Mouse (Mus musculus) midbrain, embryonic 14.5 days (tissue): Measurements from ENCODE around the gene Inpp4b. TPM values are rescaled to one million over a fixed set of nuclear protein-coding genes. Genes with fewer than 3 reads are reported as not detected.

Experiments used
- ATAC-seq: fragments of 200-750 bp; cut with Nextera tagmentation; 2 replicates; pipeline ENCODE4 v1.8.0; 2017; ENCODE audit warnings: moderate number of reproducible peaks, moderate library complexity; ENCODE audit not compliant: low FRiP score, low TSS enrichment
- DNase-seq: peaks from one replicate; pipeline ENCODE4 v3.0.0-alpha.2; 2015
- H3K27ac ChIP-seq: fragments of 300-500 bp; sonication (generic); replicated peaks from 2 replicates; pipeline ENCODE4 v1.5.1; 2014; ENCODE audit warnings: mild to moderate bottlenecking, low read depth, low read length, moderate library complexity
- H3K27me3 ChIP-seq: fragments of 300-500 bp; sonication (generic); 2 replicates; pipeline ENCODE4 v1.6.1; 2014; ENCODE audit warnings: low read length, control low read depth, mixed read lengths; ENCODE audit not compliant: control insufficient read depth, insufficient read depth
- H3K36me3 ChIP-seq: fragments of 300-500 bp; sonication (generic); 2 replicates; pipeline ENCODE4 v1.6.1; 2014; ENCODE audit warnings: low read length, control low read depth; ENCODE audit not compliant: control insufficient read depth, insufficient read depth
- H3K4me1 ChIP-seq: fragments of 300-500 bp; sonication (generic); 2 replicates; pipeline ENCODE4 v1.6.1; 2014; ENCODE audit warnings: mild to moderate bottlenecking, antibody characterized with exemption, low read length, control low read depth; ENCODE audit not compliant: control insufficient read depth, insufficient read depth
- H3K4me2 ChIP-seq: fragments of 300-500 bp; sonication (generic); 2 replicates; pipeline ENCODE4 v1.6.1; 2014; ENCODE audit warnings: mild to moderate bottlenecking, low read length, moderate library complexity
- H3K4me3 ChIP-seq: fragments of 300-500 bp; sonication (generic); replicated peaks from 2 replicates; pipeline ENCODE4 v1.5.1; 2014; ENCODE audit warnings: low read depth, low read length
- H3K9ac ChIP-seq: fragments of 300-500 bp; sonication (generic); replicated peaks from 2 replicates; pipeline ENCODE4 v1.6.1; 2014; ENCODE audit warnings: mild to moderate bottlenecking, low read length, moderate library complexity
- H3K9me3 ChIP-seq: fragments of 300-500 bp; sonication (generic); 2 replicates; pipeline ENCODE4 v1.6.1; 2016; ENCODE audit warnings: low read length, control low read depth, mixed read lengths; ENCODE audit not compliant: control insufficient read depth
- WGBS: fragments of 180-500 bp; shearing (Covaris S2); extraction: QIAGEN DNeasy Blood & Tissue Kit; methylation state at CpG from one replicate; pipeline ENCODE4 v1.1.7; 2014; 5-methylcytosine and 5-hydroxymethylcytosine counted together
- polyA plus RNA-seq: library from polyadenylated mRNA; unstranded; fragments of >200 nt; fragmentation: Nextera tagmentation; extraction: Ambion mirVana; gene quantifications from 2 replicates; pipeline ENCODE4 v1.2.1, GENCODE M21; 2014

Gene Inpp4b
- polyA plus RNA-seq: 6.2 and 8.1 TPM in 2 replicates

- no peaks in the 10 kb centered on the region for H3K36me3 ChIP-seq
- 0 out of 2 replicates have a peak, but pooled peaks cover 3% of the 10 kb centered on the region for H3K4me1 ChIP-seq
- no peaks in the 10 kb centered on the region for H3K9me3 ChIP-seq
- H3K27me3 ChIP-seq: no peaks in the 10 kb centered on the region
- peak within 1 kb of the TSS; percentile 71 for H3K9ac ChIP-seq
- H3K27ac ChIP-seq: peak within 1 kb of the TSS; percentile 64
- WGBS: under 1% methylated on average over 42 of the region's 46 CpGs
- H3K4me2 ChIP-seq: peak within 1 kb of the TSS; percentile 94
- peak; percentile 64 for ATAC-seq
- H3K4me3 ChIP-seq: peak within 1 kb of the TSS; percentile 64
- DNase-seq: peak; percentile 78
These were observed at the start of gene Inpp4b for GRCm38 (mm10) chr8:81342236-81342998. Inpp4b (plus strand) TSS chr8:81342556.

- Histone ChIP-seq H3K4me2 (no peak overlapping the region), H3K4me3 (no peak overlapping the region), H3K9me3 (no peaks in the 10 kb centered on the region), H3K4me1 (no peaks in the 10 kb centered on the region), H3K27me3 (no peaks in the 10 kb centered on the region), H3K27ac (no peak overlapping the region), H3K9ac (no peak overlapping the region), H3K36me3 (no peaks in the 10 kb centered on the region)
- no peak for ATAC-seq
- DNase-seq: no peak
- WGBS: 67% methylated on average over 2 of the region's 2 CpGs
These were observed 7.1 kb upstream of the Inpp4b start for GRCm38 (mm10) chr8:81335250-81335649.

GRCm38 (mm10) chr8:81341191-81341590 lies 1.2 kb upstream of the Inpp4b start:
- 0 out of 2 replicates have a peak, but pooled peaks have one; percentile 2 for ATAC-seq
- no peak for DNase-seq

GRCm38 (mm10) chr8:81341591-81342235 lies 643 bp upstream of the Inpp4b start:
- H3K9ac ChIP-seq: peak overlapping the region; percentile 71
- H3K27me3 ChIP-seq: no peaks in the 10 kb centered on the region
- peak overlapping the region; percentile 94 for H3K4me2 ChIP-seq
- WGBS: under 1% methylated on average over 19 of the region's 23 CpGs
- DNase-seq (peak; percentile 87), ATAC-seq (peak; percentile 75)
- peak overlapping the region; percentile 64 for H3K4me3 ChIP-seq
- 0 out of 2 replicates have a peak, but pooled peaks cover 3% of the 10 kb centered on the region for H3K4me1 ChIP-seq
- no peaks in the 10 kb centered on the region for H3K36me3 ChIP-seq
- peak overlapping the region; percentile 64 for H3K27ac ChIP-seq
- no peaks in the 10 kb centered on the region for H3K9me3 ChIP-seq

More at GRCm38 (mm10) chr8:81341191-81341590, 1.2 kb upstream of the Inpp4b start:
- H3K27me3 ChIP-seq: no peaks in the 10 kb centered on the region
- no peak overlapping the region for H3K9ac ChIP-seq
- H3K4me3 ChIP-seq: peak overlapping the region; percentile 64; the same call in 1 of the 2 replicates
- H3K4me1 ChIP-seq: 0 out of 2 replicates have a peak, but pooled peaks cover 3% of the 10 kb centered on the region
- WGBS: 50% methylated on average over 5 of the region's 5 CpGs
- H3K27ac ChIP-seq: no peak overlapping the region
- H3K9me3 ChIP-seq: no peaks in the 10 kb centered on the region
- peak overlapping the region; percentile 94 for H3K4me2 ChIP-seq
- no peaks in the 10 kb centered on the region for H3K36me3 ChIP-seq

- H3K4me3 ChIP-seq: peak overlapping the region; percentile 64
- ATAC-seq (no peak), DNase-seq (no peak)
- no peaks in the 10 kb centered on the region for H3K27me3 ChIP-seq
- H3K4me1 ChIP-seq: 0 out of 2 replicates have a peak, but pooled peaks cover 3% of the 10 kb centered on the region
- no peaks in the 10 kb centered on the region for H3K36me3 ChIP-seq
- 0 out of 2 replicates have a peak overlapping the region, but pooled peaks have one; percentile 64 for H3K27ac ChIP-seq
- H3K9me3 ChIP-seq: no peaks in the 10 kb centered on the region
- H3K4me2 ChIP-seq: peak overlapping the region; percentile 94
- H3K9ac ChIP-seq: peak overlapping the region; percentile 71
- WGBS: 20% methylated on average over 3 of the region's 3 CpGs
These were observed 595 bp downstream of the Inpp4b start for GRCm38 (mm10) chr8:81342999-81343302.

GRCm38 (mm10) chr8:81345170-81345697 lies 2.9 kb downstream of the Inpp4b start:
- DNase-seq: no peak
- ATAC-seq: no peak
- no peaks in the 10 kb centered on the region for H3K27me3 ChIP-seq
- no peak overlapping the region for H3K4me3 ChIP-seq
- H3K36me3 ChIP-seq: no peaks in the 10 kb centered on the region
- WGBS: 87% methylated on average over 2 of the region's 2 CpGs
- no peak overlapping the region for H3K9ac ChIP-seq
- H3K4me2 ChIP-seq: peak overlapping the region; percentile 3; the same call in 1 of the 2 replicates
- H3K4me1 ChIP-seq: 0 out of 2 replicates have a peak, but pooled peaks cover 3% of the 10 kb centered on the region
- H3K9me3 ChIP-seq: no peaks in the 10 kb centered on the region
- no peak overlapping the region for H3K27ac ChIP-seq

- ATAC-seq (no peak; the same call in 1 of the 2 replicates), DNase-seq (peak; percentile 86)
- Histone ChIP-seq H3K9ac (no peak overlapping the region), H3K27me3 (no peaks in the 10 kb centered on the region), H3K36me3 (no peaks in the 10 kb centered on the region), H3K4me3 (no peak overlapping the region), H3K4me1 (no peaks in the 10 kb centered on the region), H3K9me3 (no peaks in the 10 kb centered on the region), H3K4me2 (no peak overlapping the region), H3K27ac (no peak overlapping the region)
- WGBS: 88% methylated on average over 1 of the region's 1 CpGs
These were observed 7.1 kb downstream of the Inpp4b start for GRCm38 (mm10) chr8:81349452-81349851.

- no peak overlapping the region for H3K4me2 ChIP-seq
- no peak overlapping the region for H3K9ac ChIP-seq
- no peaks in the 10 kb centered on the region for H3K36me3 ChIP-seq
- DNase-seq (no peak), ATAC-seq (no peak)
- no peaks in the 10 kb centered on the region for H3K4me1 ChIP-seq
- H3K9me3 ChIP-seq: no peaks in the 10 kb centered on the region
- H3K27me3 ChIP-seq: no peaks in the 10 kb centered on the region
- WGBS: 93% methylated on average over 5 of the region's 5 CpGs
- H3K27ac ChIP-seq: no peak overlapping the region
- no peak overlapping the region for H3K4me3 ChIP-seq
These were observed 11.1 kb downstream of the Inpp4b start for GRCm38 (mm10) chr8:81353460-81353859.
